Mouse (Mus musculus): ENCODE measurements at regions not wholly inside any gene's neighbourhood (a gene's known extent, or its start where the extent isn't known, plus 50 kb on each side); places are given as distances from the start of the nearest gene placed in this dataset.

DNA sequence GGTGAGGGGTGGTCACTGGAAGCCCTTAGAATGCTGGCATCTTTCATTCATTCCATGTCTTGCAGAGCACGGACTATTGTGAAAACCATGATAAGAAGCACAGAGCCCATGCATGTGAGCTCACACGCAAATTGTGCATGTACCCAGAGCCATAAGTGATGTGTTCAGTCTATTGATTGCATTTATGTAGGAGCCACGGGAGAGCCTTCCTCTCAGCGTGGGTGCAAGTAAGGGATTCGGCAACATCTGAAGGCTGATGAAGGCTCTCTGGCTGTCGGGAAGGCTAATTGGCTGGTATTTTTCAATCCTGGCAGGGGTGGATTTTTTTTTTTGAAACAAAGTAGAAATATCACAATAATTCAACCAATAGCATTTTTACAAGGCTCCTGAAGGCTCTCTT, 150.5 kb downstream of the Sox11 start:
- WGBS: 89% methylated on average over 6 of the region's 6 CpGs
- no peak for DNase-seq
- Histone ChIP-seq H3K4me3 (replicated peaks; ENCODE audit: extremely low read depth, low read depth, low read length) (no peak overlapping the region), H3K4me1 (ENCODE audit: control insufficient read depth, insufficient read depth, low read length) (no peaks in the 10 kb centered on the region)
- no peak for TF ChIP-seq POLR2A (IDR thresholded peaks at IDR 0.05; ENCODE audit: borderline replicate concordance, extremely low read depth, low read depth, low read length)
- TF ChIP-seq CTCF (IDR thresholded peaks at IDR 0.05; ENCODE audit: insufficient read depth, low read length): no peak

DNA sequence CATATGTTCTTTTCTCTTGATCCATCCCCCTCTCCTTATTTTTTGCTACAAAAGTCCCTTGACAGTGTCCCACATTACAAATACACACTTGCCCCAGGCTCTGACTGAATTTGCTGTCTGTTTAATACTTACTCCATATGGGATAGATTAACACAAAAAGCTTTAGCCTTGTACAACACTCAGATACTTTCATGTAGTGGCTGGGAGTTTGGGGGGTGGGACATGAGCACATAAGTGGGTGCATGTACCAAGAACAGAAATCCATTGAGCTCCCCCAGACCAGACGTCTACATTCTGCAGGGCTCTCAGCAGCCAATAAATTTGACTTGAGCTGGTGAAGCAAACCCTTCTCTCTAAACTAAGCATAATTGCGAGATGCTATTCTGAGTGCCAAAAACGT, 154.9 kb downstream of the Sox11 start:
- Histone ChIP-seq H3K4me1 (ENCODE audit: control insufficient read depth, insufficient read depth, low read length) (no peaks in the 10 kb centered on the region; the same call in 1 of the 2 replicates), H3K4me3 (replicated peaks; ENCODE audit: extremely low read depth, low read depth, low read length) (no peak overlapping the region)
- TF ChIP-seq CTCF (IDR thresholded peaks at IDR 0.05; ENCODE audit: insufficient read depth, low read length) (no peak), POLR2A (IDR thresholded peaks at IDR 0.05; ENCODE audit: borderline replicate concordance, extremely low read depth, low read depth, low read length) (no peak)
- DNase-seq: no peak
- whole genome bisulfite sequencing: 70% methylated on average over 3 of the region's 3 CpGs

DNA sequence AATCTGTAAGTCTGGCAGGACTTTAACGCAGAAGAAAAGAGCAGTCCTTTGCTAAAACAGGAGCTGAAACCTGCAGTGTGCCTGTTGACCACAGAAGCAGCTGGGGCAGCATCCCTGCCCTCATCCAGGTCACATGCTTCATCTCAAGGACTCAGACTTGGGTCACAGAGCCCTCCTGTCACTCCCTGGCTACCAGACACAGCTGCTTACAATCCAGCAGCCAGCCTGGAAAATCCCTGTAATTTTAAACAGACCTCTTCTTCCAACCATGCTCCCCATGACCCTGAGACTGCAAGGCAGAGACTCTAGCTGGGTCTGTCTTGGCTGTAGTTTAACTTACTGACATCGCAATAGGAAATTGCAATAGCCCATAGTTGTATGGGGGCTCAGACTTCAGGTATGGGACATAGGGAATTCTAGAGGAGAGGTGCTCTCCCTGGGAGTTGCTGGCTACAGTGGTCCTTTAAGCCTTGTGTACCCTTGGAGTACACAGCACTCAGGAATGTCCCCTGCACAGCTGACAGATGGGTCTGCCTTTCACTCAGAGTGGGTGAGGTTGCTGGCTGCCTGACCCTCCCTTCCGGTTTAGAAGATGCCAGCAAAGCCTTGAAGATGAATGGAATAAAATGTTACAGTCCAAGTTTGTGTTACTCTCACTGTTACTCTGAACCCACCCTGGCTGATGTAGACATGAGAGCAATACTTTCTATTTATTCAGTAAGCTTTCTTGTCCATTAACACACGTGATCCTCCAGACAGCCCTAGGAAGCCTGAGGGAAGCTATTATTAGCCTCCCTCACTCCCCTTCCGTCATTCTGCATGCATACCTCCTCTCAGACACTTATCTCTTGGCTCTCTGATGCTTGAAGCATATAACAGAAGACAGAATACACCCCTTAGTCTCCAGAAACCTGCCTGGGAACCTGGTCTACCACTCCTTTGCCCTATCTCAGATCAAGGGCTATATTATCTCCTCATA, 159.7 kb downstream of the Sox11 start:
- 31% methylated on average over 5 of the region's 5 CpGs for whole genome bisulfite sequencing
- DNase-seq: no peak
- Histone ChIP-seq H3K4me3 (replicated peaks; ENCODE audit: extremely low read depth, low read depth, low read length) (no peak overlapping the region), H3K4me1 (ENCODE audit: control insufficient read depth, insufficient read depth, low read length) (peaks cover 4% of the 10 kb centered on the region)
- TF ChIP-seq POLR2A (IDR thresholded peaks at IDR 0.05; ENCODE audit: borderline replicate concordance, extremely low read depth, low read depth, low read length) (no peak), CTCF (IDR thresholded peaks at IDR 0.05; ENCODE audit: insufficient read depth, low read length) (no peak)

DNA sequence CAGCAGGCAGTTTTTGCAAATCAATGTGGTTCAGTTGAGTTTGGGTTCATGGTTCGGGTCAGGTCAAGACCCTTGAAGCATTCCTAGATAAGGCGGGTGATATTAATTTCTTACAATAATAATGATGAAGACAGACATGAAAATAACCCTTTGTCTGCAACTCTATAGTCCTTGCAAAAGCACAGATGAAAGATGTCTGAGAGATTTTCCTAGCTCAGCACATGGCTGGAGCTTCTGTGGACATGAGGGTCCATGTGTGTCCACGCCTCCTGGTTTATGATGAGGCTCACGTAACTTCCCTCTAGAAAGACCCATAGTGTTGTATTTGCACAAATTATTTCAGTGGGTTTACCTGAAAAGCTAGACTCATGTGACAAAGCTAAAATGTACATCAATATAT, 168.8 kb downstream of the Sox11 start:
- no peak for TF ChIP-seq POLR2A (IDR thresholded peaks at IDR 0.05; ENCODE audit: borderline replicate concordance, extremely low read depth, low read depth, low read length)
- no peak for TF ChIP-seq CTCF (IDR thresholded peaks at IDR 0.05; ENCODE audit: insufficient read depth, low read length)
- DNase-seq: no peak
- no peaks in the 10 kb centered on the region; the same call in 1 of the 2 replicates for H3K4me1 ChIP-seq (ENCODE audit: control insufficient read depth, insufficient read depth, low read length)
- WGBS: 89% methylated on average over 4 of the region's 4 CpGs
- H3K4me3 ChIP-seq (replicated peaks; ENCODE audit: extremely low read depth, low read depth, low read length): no peak overlapping the region

DNA sequence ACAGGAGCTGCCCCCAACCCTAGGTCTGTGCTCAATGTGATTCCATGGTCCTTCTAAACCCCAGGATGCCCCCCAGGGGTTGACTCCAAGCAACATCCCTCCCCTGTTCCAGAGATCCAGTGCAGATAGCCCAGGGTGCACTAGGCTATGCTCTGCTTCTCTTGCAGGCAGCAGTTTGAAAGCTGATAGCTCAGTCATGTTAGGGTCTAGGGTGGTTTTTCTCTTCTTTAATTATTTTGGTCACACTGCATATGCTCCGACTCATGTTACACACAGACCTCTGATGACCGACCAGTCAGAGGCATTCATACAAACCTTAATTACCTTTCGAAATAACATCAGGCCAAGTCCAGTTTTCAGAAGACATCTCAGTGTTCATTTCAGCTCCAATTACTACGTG, 169.2 kb downstream of the Sox11 start:
- no peaks in the 10 kb centered on the region; the same call in 1 of the 2 replicates for H3K4me1 ChIP-seq (ENCODE audit: control insufficient read depth, insufficient read depth, low read length)
- DNase-seq: no peak
- no peak overlapping the region for H3K4me3 ChIP-seq (replicated peaks; ENCODE audit: extremely low read depth, low read depth, low read length)
- TF ChIP-seq CTCF (IDR thresholded peaks at IDR 0.05; ENCODE audit: insufficient read depth, low read length) (no peak), POLR2A (IDR thresholded peaks at IDR 0.05; ENCODE audit: borderline replicate concordance, extremely low read depth, low read depth, low read length) (no peak)
- 85% methylated on average over 4 of the region's 4 CpGs for WGBS

DNA sequence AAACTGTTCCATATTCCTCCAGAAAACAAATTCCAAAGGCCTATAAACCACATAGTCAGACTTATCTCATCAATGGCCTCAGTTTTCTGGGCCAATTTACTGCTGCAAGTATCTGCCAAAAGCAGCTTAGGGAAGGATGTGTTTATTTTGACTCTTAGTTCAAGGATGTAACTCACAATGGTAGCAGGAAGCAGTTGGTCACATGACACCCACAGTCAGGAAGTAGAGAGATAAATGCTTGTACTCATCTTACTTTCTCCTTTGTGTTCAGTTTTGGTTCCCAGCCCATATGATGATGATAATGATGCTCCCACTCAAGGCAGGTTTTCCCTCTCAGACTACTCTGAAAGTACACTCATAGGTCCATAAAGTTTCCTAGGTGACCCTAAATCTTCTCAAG, 170.8 kb downstream of the Sox11 start:
- Histone ChIP-seq H3K4me1 (ENCODE audit: control insufficient read depth, insufficient read depth, low read length) (no peaks in the 10 kb centered on the region; the same call in 1 of the 2 replicates), H3K4me3 (replicated peaks; ENCODE audit: extremely low read depth, low read depth, low read length) (no peak overlapping the region)
- TF ChIP-seq CTCF (IDR thresholded peaks at IDR 0.05; ENCODE audit: insufficient read depth, low read length): no peak
- TF ChIP-seq POLR2A (IDR thresholded peaks at IDR 0.05; ENCODE audit: borderline replicate concordance, extremely low read depth, low read depth, low read length): no peak
- DNase-seq: no peak

DNA sequence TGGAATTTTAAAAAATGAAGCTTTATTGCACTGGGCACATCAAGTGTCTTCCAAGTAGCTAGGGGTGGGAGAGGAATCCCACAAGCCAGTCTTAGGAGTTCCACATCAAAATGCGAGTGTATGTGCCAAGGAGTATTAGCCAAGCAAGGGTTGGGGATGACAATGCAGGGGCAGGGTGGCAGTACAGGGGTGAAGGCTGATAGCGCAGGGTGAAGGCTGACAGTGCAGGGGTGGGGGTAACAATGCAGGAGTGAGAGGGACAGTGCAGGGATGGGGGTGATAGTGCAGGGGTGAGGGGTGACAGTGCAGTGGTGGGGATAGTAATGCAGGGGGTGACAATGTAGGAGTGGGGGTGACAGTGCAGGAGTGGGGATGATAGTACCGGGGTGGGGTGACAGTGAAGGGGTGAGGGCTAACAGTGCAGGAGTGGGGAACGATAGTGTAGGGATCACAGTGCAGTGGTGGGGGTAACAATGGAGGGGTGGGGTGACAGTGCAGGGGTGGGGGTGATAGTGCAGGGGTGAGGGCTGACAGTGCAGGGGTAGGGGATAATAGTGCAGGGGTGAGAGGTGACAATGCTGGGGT, 177.4 kb downstream of the Sox11 start:
- no peak for DNase-seq
- TF ChIP-seq CTCF (IDR thresholded peaks at IDR 0.05; ENCODE audit: insufficient read depth, low read length) (no peak), POLR2A (IDR thresholded peaks at IDR 0.05; ENCODE audit: borderline replicate concordance, extremely low read depth, low read depth, low read length) (no peak)
- whole genome bisulfite sequencing: 87% methylated on average over 4 of the region's 4 CpGs
- Histone ChIP-seq H3K4me3 (replicated peaks; ENCODE audit: extremely low read depth, low read depth, low read length) (no peak overlapping the region), H3K4me1 (ENCODE audit: control insufficient read depth, insufficient read depth, low read length) (peaks cover 2% of the 10 kb centered on the region; the same call in 1 of the 2 replicates)

DNA sequence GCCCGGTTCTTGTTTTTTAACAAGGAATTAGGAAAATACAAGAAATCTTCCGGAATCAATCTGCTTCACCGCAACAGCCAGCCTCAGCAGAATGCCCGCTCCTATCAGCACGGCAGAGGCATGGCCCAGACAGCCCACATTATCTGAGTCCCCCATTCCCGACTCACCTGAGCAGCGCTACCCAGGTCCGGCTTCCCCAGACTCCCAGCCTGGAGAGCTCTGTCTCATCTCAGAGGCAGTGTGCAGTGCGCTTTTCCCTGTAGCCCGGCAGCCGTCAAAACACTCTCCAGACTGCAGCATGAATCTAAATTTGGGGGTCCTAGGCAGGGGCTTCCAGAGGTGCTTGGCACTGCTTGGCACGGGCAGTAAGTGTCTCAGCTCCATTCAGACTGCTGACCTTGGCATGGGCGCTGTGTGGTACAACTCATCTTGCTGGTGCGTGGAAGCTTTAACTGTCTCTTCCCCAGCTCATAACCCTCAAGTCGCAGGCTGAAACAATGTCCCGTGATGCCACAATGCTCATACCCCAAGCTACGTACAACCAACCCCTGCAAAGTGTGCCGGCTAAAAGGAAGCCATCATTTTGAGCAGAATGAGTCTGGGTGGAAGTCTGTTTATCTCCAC, 182.2 kb downstream of the Sox11 start:
- DNase-seq: no peak
- 77% methylated on average over 18 of the region's 18 CpGs for WGBS
- no peaks in the 10 kb centered on the region for H3K4me1 ChIP-seq (ENCODE audit: control insufficient read depth, insufficient read depth, low read length)
- no peak overlapping the region for H3K4me3 ChIP-seq (replicated peaks; ENCODE audit: extremely low read depth, low read depth, low read length)
- TF ChIP-seq CTCF (IDR thresholded peaks at IDR 0.05; ENCODE audit: insufficient read depth, low read length) (no peak), POLR2A (IDR thresholded peaks at IDR 0.05; ENCODE audit: borderline replicate concordance, extremely low read depth, low read depth, low read length) (no peak)

DNA sequence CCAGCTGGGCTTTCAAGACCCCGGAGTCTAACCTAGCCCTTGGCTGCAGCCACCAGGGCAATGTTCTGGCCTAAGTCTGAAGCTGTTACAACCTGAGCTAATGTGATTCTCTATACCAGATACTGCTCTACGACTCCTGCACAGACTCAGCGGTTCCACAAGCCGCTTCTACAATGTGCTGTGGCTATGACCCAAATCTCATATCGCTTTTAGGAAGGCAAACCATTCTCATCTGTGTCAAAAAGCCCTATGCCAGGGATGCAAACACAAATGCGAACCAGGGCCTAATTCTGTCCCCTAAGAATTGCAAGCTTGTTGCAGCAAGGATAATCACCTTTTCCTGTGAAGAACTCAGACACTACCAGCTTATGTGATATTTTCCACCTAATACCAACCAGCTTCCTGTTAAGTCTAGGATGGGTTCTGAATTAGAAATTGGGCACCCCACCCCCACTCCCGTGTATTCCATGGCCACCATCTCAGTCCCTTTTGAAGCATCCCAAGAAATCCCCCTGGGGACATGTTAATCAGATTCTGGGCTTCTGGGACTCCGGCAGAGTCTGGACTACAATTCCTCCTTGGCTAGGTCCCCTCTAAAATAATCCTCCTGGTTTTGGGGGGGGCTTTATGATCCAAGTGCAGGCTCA, 182.8 kb downstream of the Sox11 start:
- no peak for DNase-seq
- Histone ChIP-seq H3K4me3 (replicated peaks; ENCODE audit: extremely low read depth, low read depth, low read length) (no peak overlapping the region), H3K4me1 (ENCODE audit: control insufficient read depth, insufficient read depth, low read length) (no peaks in the 10 kb centered on the region)
- 84% methylated on average over 8 of the region's 8 CpGs for WGBS
- TF ChIP-seq POLR2A (IDR thresholded peaks at IDR 0.05; ENCODE audit: borderline replicate concordance, extremely low read depth, low read depth, low read length) (no peak), CTCF (IDR thresholded peaks at IDR 0.05; ENCODE audit: insufficient read depth, low read length) (no peak)

All from lung, adult 2 months (tissue).